Mouse (Mus musculus): ENCODE measurements around the gene Selenos.

Gene Selenos

GRCm38 (mm10) chr7:66118796-66119195, 39.3 kb downstream of the Selenos start:
- no peak for DNase-seq (ENCODE audit: low spot score in 2 of 2)

GRCm38 (mm10) chr7:66120139-66120538, 40.7 kb downstream of the Selenos start:
- DNase-seq (ENCODE audit: low spot score in 2 of 2), result no peak

GRCm38 (mm10) chr7:66120702-66121396, 41.4 kb downstream of the Selenos start:
- no peak for DNase-seq (ENCODE audit: low spot score in 2 of 2)

GRCm38 (mm10) chr7:66124551-66124968, 45.1 kb downstream of the Selenos start:
- DNase-seq (ENCODE audit: low spot score in 2 of 2), result no peak

GRCm38 (mm10) chr7:66125368-66125767, 45.9 kb downstream of the Selenos start:
- DNase-seq (ENCODE audit: low spot score in 2 of 2), result no peak

GRCm38 (mm10) chr7:66127951-66128645, 48.6 kb downstream of the Selenos start:
- no peak for DNase-seq (ENCODE audit: low spot score in 2 of 2)

- no peak for DNase-seq (ENCODE audit: low spot score in 2 of 2)
These were observed 49.4 kb downstream of the Selenos start for GRCm38 (mm10) chr7:66128857-66129256.

- DNase-seq (ENCODE audit: low spot score in 2 of 2), result no peak
These were observed 50.8 kb downstream of the Selenos start for GRCm38 (mm10) chr7:66130296-66130695.

- no peak for DNase-seq (ENCODE audit: low spot score in 2 of 2)
These were observed 52.5 kb downstream of the Selenos start for GRCm38 (mm10) chr7:66131776-66132421.

- no peak for DNase-seq (ENCODE audit: low spot score in 2 of 2)
These were observed 54.7 kb downstream of the Selenos start for GRCm38 (mm10) chr7:66134154-66134553.

GRCm38 (mm10) chr7:66135644-66136043, 56.2 kb downstream of the Selenos start:
- DNase-seq (ENCODE audit: low spot score in 2 of 2), result no peak

- no peak for DNase-seq (ENCODE audit: low spot score in 2 of 2)
These were observed 56.7 kb downstream of the Selenos start for GRCm38 (mm10) chr7:66136187-66136586.

- DNase-seq (ENCODE audit: low spot score in 2 of 2), result no peak
These were observed 57.9 kb downstream of the Selenos start for GRCm38 (mm10) chr7:66137309-66137708.

- no peak for DNase-seq (ENCODE audit: low spot score in 2 of 2)
These were observed 58.9 kb downstream of the Selenos start for GRCm38 (mm10) chr7:66138301-66138700.

- DNase-seq (ENCODE audit: low spot score in 2 of 2), result no peak
These were observed 59.4 kb downstream of the Selenos start for GRCm38 (mm10) chr7:66138878-66139277.
